Mouse (Mus musculus) megakaryocyte, embryonic 14.5 days (primary cell): ENCODE results near the gene Grb2.

Experiments used
- FLI1 ChIP-seq: IDR thresholded peaks from 2 replicates; pipeline ENCODE4 v1.6.1; 2012; ENCODE audit warnings: low read length, inconsistent platforms, mixed read lengths
- GATA1 ChIP-seq: IDR thresholded peaks from 3 replicates; pipeline ENCODE4 v1.6.1; 2012; ENCODE audit warnings: mixed read lengths, low read length, inconsistent platforms, borderline replicate concordance

GRCm38 (mm10) chr11:115619949-115620348 lies 88.4 kb downstream of the Grb2 start:
- TF ChIP-seq GATA1: no peak
- no peak for TF ChIP-seq FLI1
